ENCODE assay signal across 8 mouse cellular contexts in the genomic region with DNA sequence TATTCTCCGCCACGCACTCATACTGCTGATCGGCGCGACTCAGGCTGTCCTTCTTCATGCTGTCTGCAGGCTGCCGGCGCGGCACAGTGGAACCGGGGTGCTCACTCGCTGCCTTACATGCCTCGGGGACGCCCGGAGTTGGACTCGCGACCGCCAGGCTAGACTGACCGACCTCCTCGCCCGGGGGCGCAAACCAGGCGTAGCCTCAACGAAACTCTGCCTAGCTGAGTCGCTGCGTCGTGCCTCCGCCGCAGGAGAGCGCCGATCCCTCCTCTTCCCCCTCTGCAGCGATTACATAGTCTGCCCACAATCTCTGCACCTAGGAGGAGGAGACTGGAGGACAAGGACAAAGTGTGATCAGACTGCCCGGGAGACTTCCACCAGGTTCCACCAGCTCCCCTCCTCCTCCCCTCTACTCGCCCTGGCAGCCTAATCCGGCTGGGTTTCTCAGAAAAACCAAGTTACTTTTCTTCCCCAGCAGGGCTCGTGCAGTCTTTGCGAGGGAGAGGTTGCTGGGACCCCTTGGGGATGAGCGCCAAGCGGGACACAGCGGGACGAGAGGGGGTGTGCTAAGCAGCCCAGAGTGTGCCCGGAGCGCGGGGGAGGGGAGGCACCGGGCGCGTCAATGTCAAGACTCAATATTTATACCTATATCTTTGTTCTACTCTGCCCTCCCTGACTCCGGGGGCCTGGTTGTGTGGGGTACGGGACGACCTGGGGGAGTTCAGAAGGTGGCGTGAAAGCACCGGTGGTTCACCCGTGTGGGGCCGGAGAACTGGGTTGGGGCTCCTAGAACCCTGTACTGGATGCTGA.
DNase-seq lines count a peak whose midpoint lies in the region; ATAC-seq and TF ChIP-seq lines count a peak whose summit lies in the region.

No protein-coding gene starts in this region.

- peak; percentile 75 for ATAC-seq in forebrain, embryonic 15.5 days (replicated peaks)
- no peak for ATAC-seq in liver, postnatal 0 days
- ATAC-seq in cerebellum, adult (ENCODE audit: insufficient number of reproducible peaks, low FRiP score, low TSS enrichment): no peak

- H3K36me3 ChIP-seq in heart, embryonic 10.5 days: no peaks in the 10 kb centered on the region
- no peaks in the 10 kb centered on the region for H3K36me3 ChIP-seq in ES-Bruce4 (ENCODE audit: control insufficient read depth, insufficient read depth, low read length, poor library complexity, severe bottlenecking)
- H3K36me3 ChIP-seq in forebrain, embryonic 15.5 days: no peaks in the 10 kb centered on the region
- no peaks in the 10 kb centered on the region for H3K36me3 ChIP-seq in liver, postnatal 0 days (replicated peaks; ENCODE audit: insufficient read depth, low read length)

- H3K4me1 ChIP-seq in heart, embryonic 10.5 days: no peaks in the 10 kb centered on the region
- H3K4me1 ChIP-seq in ES-Bruce4 (ENCODE audit: control insufficient read depth, insufficient read depth, low read length): no peaks in the 10 kb centered on the region
- peaks cover 7% of the 10 kb centered on the region; the same call in 1 of the 2 replicates for H3K4me1 ChIP-seq in forebrain, embryonic 15.5 days
- H3K4me1 ChIP-seq in liver, postnatal 0 days (ENCODE audit: insufficient read depth): no peaks in the 10 kb centered on the region

- peaks cover 12% of the 10 kb centered on the region; the same call in 1 of the 2 replicates for H3K27me3 ChIP-seq in heart, embryonic 10.5 days (ENCODE audit: insufficient read depth, poor library complexity, severe bottlenecking)
- peaks cover 2% of the 10 kb centered on the region; the same call in 1 of the 2 replicates for H3K27me3 ChIP-seq in ES-Bruce4 (ENCODE audit: control insufficient read depth, insufficient read depth, low read length, poor library complexity, severe bottlenecking)
- H3K27me3 ChIP-seq in forebrain, embryonic 15.5 days: no peaks in the 10 kb centered on the region; the same call in 1 of the 2 replicates
- H3K27me3 ChIP-seq in liver, postnatal 0 days (ENCODE audit: insufficient read depth, low read length): peaks cover 14% of the 10 kb centered on the region

- H3K9me3 ChIP-seq in heart, embryonic 10.5 days: no peaks in the 10 kb centered on the region
- H3K9me3 ChIP-seq in ES-Bruce4 (replicated peaks; ENCODE audit: control insufficient read depth, insufficient read depth, low read length, poor library complexity, severe bottlenecking): no peaks in the 10 kb centered on the region
- no peaks in the 10 kb centered on the region for H3K9me3 ChIP-seq in forebrain, embryonic 15.5 days
- no peaks in the 10 kb centered on the region for H3K9me3 ChIP-seq in liver, postnatal 0 days (ENCODE audit: low read length)

- H3K4me3 ChIP-seq in heart, embryonic 10.5 days: peak overlapping the region; percentile 52
- H3K4me3 ChIP-seq in ES-Bruce4 (ENCODE audit: low read depth, low read length): peak overlapping the region; percentile 14
- peak overlapping the region; percentile 41 for H3K4me3 ChIP-seq in forebrain, embryonic 15.5 days
- H3K4me3 ChIP-seq in liver, postnatal 0 days (ENCODE audit: low read depth, low read length): no peak overlapping the region

- no peak for TF ChIP-seq CTCF in ES-Bruce4 (IDR thresholded peaks at IDR 0.05; ENCODE audit: low read depth, low read length)
- TF ChIP-seq CTCF in liver, postnatal 0 days (IDR thresholded peaks at IDR 0.05; ENCODE audit: low read depth): no peak

- peak overlapping the region; percentile 67 for H3K4me2 ChIP-seq in forebrain, embryonic 15.5 days (replicated peaks)
- peak overlapping the region; percentile 35; the same call in 1 of the 2 replicates for H3K4me2 ChIP-seq in liver, postnatal 0 days (ENCODE audit: low read depth, low read length)

- WGBS in heart, embryonic 10.5 days: 11% methylated on average over 51 of the region's 52 CpGs
- 20% methylated on average over 52 of the region's 52 CpGs for WGBS in forebrain, embryonic 15.5 days
- 25% methylated on average over 51 of the region's 52 CpGs for WGBS in liver, postnatal 0 days (ENCODE audit: insufficient replicate concordance)

- DNase-seq in heart, embryonic 10.5 days (ENCODE audit: low spot score): no peak
- no peak for DNase-seq in heart, postnatal 25 days (ENCODE audit: low spot score)
- DNase-seq in liver, postnatal 0 days: no peak
- no peak for DNase-seq in thymus, postnatal 36 days
- DNase-seq in thymus, postnatal 0 days (ENCODE audit: low spot score): no peak

- TF ChIP-seq POLR2A in ES-Bruce4 (IDR thresholded peaks at IDR 0.05; ENCODE audit: insufficient read depth, low read length): no peak

- H3K9ac ChIP-seq in ES-Bruce4 (ENCODE audit: low read depth, poor library complexity, severe bottlenecking): no peak overlapping the region
- H3K9ac ChIP-seq in forebrain, embryonic 15.5 days (replicated peaks): peak overlapping the region; percentile 36
- no peak overlapping the region for H3K9ac ChIP-seq in liver, postnatal 0 days (replicated peaks)

- TF ChIP-seq EP300 in ES-Bruce4 (IDR thresholded peaks at IDR 0.05; ENCODE audit: insufficient read depth, low read depth, low read length): no peak
- no peak for TF ChIP-seq EP300 in liver, postnatal 0 days (IDR thresholded peaks at IDR 0.05; ENCODE audit: low read depth)

- no peak overlapping the region for H3K27ac ChIP-seq in heart, embryonic 10.5 days
- no peak overlapping the region for H3K27ac ChIP-seq in ES-Bruce4 (ENCODE audit: insufficient read depth, low read length)
- H3K27ac ChIP-seq in forebrain, embryonic 15.5 days (replicated peaks): no peak overlapping the region
- no peak overlapping the region for H3K27ac ChIP-seq in liver, postnatal 0 days (ENCODE audit: low read depth)

- intact Hi-C loops in heart, postnatal 25 days (cut with DNase I): no loop called here
